Mouse (Mus musculus): ENCODE data around the gene Gm42688.

GRCm38 (mm10) chr6:83083497-83083896, 17.9 kb upstream of the Gm42688 start:
- TF ChIP-seq CTCF (IDR thresholded peaks at IDR 0.05; ENCODE audit: extremely low read depth, insufficient read length, insufficient replicate concordance, low read depth, low read length) (no peak), POLR2A (IDR thresholded peaks at IDR 0.05; ENCODE audit: low read depth, low read length) (no peak)
